ENCODE assay signal across 27 mouse cellular contexts in the genomic region with DNA sequence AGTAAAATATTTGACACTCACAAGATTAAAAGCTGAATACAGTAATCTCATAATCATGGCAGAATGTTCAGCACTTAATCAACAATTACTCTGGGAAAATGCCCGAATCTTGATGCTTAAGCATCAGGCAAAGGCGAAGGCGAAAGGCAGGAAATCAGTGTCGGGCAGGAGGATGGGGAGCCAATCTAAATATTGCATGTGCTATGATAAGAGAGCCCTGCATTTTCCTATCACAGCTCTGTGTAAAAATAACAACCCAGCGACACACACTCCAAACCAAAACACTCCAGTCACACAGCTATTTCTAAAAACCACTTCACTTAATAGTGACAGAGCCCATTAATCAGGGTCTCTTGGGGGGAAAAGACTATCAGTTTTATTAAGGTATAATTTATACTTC.
DNase-seq lines count a peak whose midpoint lies in the region; ATAC-seq and TF ChIP-seq lines count a peak whose summit lies in the region.
"Had no signal": no experiment of that assay in that cellular context is flagged by ENCODE, and none has a peak within 500 bp of the region (broad histone marks: within the 10 kb centered on the region; RNA-seq: fewer than 3 reads in every experiment).

No protein-coding gene starts in this region.

- ATAC-seq in heart, embryonic 14.5 days (ENCODE audit: insufficient number of reproducible peaks, insufficient read depth, low FRiP score, low read depth), result peak; percentile 43; the same call in 1 of the 2 replicates
- no peak for ATAC-seq in hindbrain, postnatal 0 days
- ATAC-seq in hindbrain, embryonic 16.5 days, result no peak
- ATAC-seq: intestine, embryonic 15.5 days; midbrain, embryonic 16.5 days had no signal

- WGBS in heart, adult 2 months, result 13% methylated on average over 5 of the region's 5 CpGs
- 4% methylated on average over 5 of the region's 5 CpGs for WGBS in heart, embryonic 14.5 days
- WGBS in hindbrain, postnatal 0 days, result 67% methylated on average over 5 of the region's 5 CpGs
- WGBS in hindbrain, embryonic 16.5 days, result 57% methylated on average over 5 of the region's 5 CpGs
- WGBS in liver, adult 2 months, result 8% methylated on average over 5 of the region's 5 CpGs

- H3K36me3 ChIP-seq in heart, adult 2 months (ENCODE audit: control insufficient read depth, insufficient read depth, low read length), result peaks cover 2% of the 10 kb centered on the region; the same call in 1 of the 2 replicates
- no peaks in the 10 kb centered on the region for H3K36me3 ChIP-seq in heart, embryonic 14.5 days (ENCODE audit: control insufficient read depth, insufficient read depth, low read length)
- H3K36me3 ChIP-seq in hindbrain, postnatal 0 days (ENCODE audit: insufficient read depth, low read length), result no peaks in the 10 kb centered on the region
- H3K36me3 ChIP-seq in hindbrain, embryonic 16.5 days (ENCODE audit: control insufficient read depth, insufficient read depth, low read length), result no peaks in the 10 kb centered on the region
- no peaks in the 10 kb centered on the region for H3K36me3 ChIP-seq in liver, adult 2 months (ENCODE audit: control insufficient read depth, insufficient read depth, low read length)
- H3K36me3 ChIP-seq: embryonic facial prominence, embryonic 15.5 days; forebrain, embryonic 12.5 days; G1E; hindbrain, embryonic 15.5 days; intestine, embryonic 15.5 days; kidney, embryonic 15.5 days; limb, embryonic 10.5 days; limb, embryonic 15.5 days; liver, embryonic 15.5 days had no signal

- no peak for TF ChIP-seq CTCF in heart, adult 2 months (IDR thresholded peaks at IDR 0.05)
- no peak for TF ChIP-seq CTCF in hindbrain, postnatal 0 days (IDR thresholded peaks at IDR 0.05; ENCODE audit: low read depth)
- no peak for TF ChIP-seq CTCF in liver, adult 2 months (IDR thresholded peaks at IDR 0.05; ENCODE audit: low read depth, low read length)

- peak overlapping the region; percentile 52 for H3K4me2 ChIP-seq in heart, embryonic 14.5 days (ENCODE audit: low read length)
- H3K4me2 ChIP-seq in hindbrain, postnatal 0 days (ENCODE audit: low read depth, low read length), result no peak overlapping the region
- H3K4me2 ChIP-seq in hindbrain, embryonic 16.5 days (ENCODE audit: low read length), result no peak overlapping the region
- H3K4me2 ChIP-seq: embryonic facial prominence, embryonic 15.5 days; forebrain, embryonic 12.5 days; hindbrain, embryonic 15.5 days; intestine, embryonic 15.5 days; kidney, embryonic 15.5 days; limb, embryonic 15.5 days; liver, embryonic 15.5 days; midbrain, embryonic 11.5 days had no signal

- H3K79me2 ChIP-seq in heart, adult 2 months (replicated peaks; ENCODE audit: control insufficient read depth, insufficient read depth, low read length), result peaks cover 6% of the 10 kb centered on the region; the same call in 1 of the 2 replicates
- peaks cover 32% of the 10 kb centered on the region for H3K79me2 ChIP-seq in liver, adult 2 months (ENCODE audit: control insufficient read depth, insufficient read depth, low read length)

- DNase-seq in heart, adult 2 months, result no peak
- no peak for DNase-seq in heart, postnatal 14 days
- DNase-seq in heart, postnatal 10 days, result no peak
- DNase-seq in hindbrain, postnatal 0 days (ENCODE audit: low spot score), result peak; percentile 40
- DNase-seq in liver, adult 2 months (ENCODE audit: extremely low read depth, low read depth, low spot score), result peak; percentile 56
- no peak for DNase-seq in liver
- DNase-seq: cerebellum, adult 8-10 months; gastrocnemius, postnatal 14 days; layer of hippocampus, adult 9-11 months; right cerebral cortex, postnatal 4 days; thymus, adult 18-20 months; thymus, postnatal 25 days had no signal

- H3K9me3 ChIP-seq in heart, embryonic 14.5 days (ENCODE audit: control insufficient read depth, low read length), result no peaks in the 10 kb centered on the region
- no peaks in the 10 kb centered on the region for H3K9me3 ChIP-seq in hindbrain, postnatal 0 days (ENCODE audit: low read length)
- no peaks in the 10 kb centered on the region for H3K9me3 ChIP-seq in hindbrain, embryonic 16.5 days (ENCODE audit: control insufficient read depth, low read length)
- H3K9me3 ChIP-seq: embryonic facial prominence, embryonic 10.5 days; embryonic facial prominence, embryonic 15.5 days; forebrain, embryonic 12.5 days; hindbrain, embryonic 15.5 days; intestine, embryonic 15.5 days; kidney, embryonic 15.5 days; limb, embryonic 10.5 days; limb, embryonic 15.5 days; liver, embryonic 15.5 days had no signal

- TF ChIP-seq EP300 in heart, adult 2 months (IDR thresholded peaks at IDR 0.05; ENCODE audit: insufficient read depth, low read depth, low read length), result no peak

- intact Hi-C loops in heart, adult 2 months (cut with DNase I), result no loop called here
- intact Hi-C loops in heart, postnatal 14 days (cut with DNase I), result no loop called here
- intact Hi-C loops in heart, postnatal 10 days (cut with DNase I), result no loop called here

- H3K27me3 ChIP-seq in heart, adult 2 months (ENCODE audit: control insufficient read depth, insufficient read depth, low read length), result no peaks in the 10 kb centered on the region
- H3K27me3 ChIP-seq in heart, embryonic 14.5 days (ENCODE audit: control insufficient read depth, insufficient read depth, low read length), result no peaks in the 10 kb centered on the region
- H3K27me3 ChIP-seq in hindbrain, postnatal 0 days (ENCODE audit: insufficient read depth, low read length), result no peaks in the 10 kb centered on the region
- H3K27me3 ChIP-seq in hindbrain, embryonic 16.5 days (replicated peaks; ENCODE audit: control insufficient read depth, insufficient read depth, low read length), result no peaks in the 10 kb centered on the region
- no peaks in the 10 kb centered on the region for H3K27me3 ChIP-seq in liver, adult 2 months (ENCODE audit: control insufficient read depth, insufficient read depth, low read length)
- H3K27me3 ChIP-seq: embryonic facial prominence, embryonic 15.5 days; forebrain, embryonic 12.5 days; hindbrain, embryonic 15.5 days; intestine, embryonic 15.5 days; kidney, embryonic 15.5 days; limb, embryonic 15.5 days; liver, embryonic 15.5 days had no signal

- TF ChIP-seq POLR2A in heart, adult 2 months (IDR thresholded peaks at IDR 0.05; ENCODE audit: insufficient read depth, low read depth, low read length), result no peak
- no peak for TF ChIP-seq POLR2A in liver, adult 2 months (IDR thresholded peaks at IDR 0.05; ENCODE audit: extremely low read depth, insufficient read depth, low read length)

- no peak overlapping the region for H3K4me3 ChIP-seq in heart, adult 2 months
- H3K4me3 ChIP-seq in heart, embryonic 14.5 days (ENCODE audit: control insufficient read depth in 1 of 2, insufficient read depth in 1 of 2, low read depth in 1 of 2, low read length in 2 of 2), result 0 out of 4 replicates have a peak overlapping the region, but pooled peaks of 1 of the 2 experiments have one; percentile 6
- H3K4me3 ChIP-seq in hindbrain, postnatal 0 days (ENCODE audit: low read length), result no peak overlapping the region
- H3K4me3 ChIP-seq in hindbrain, embryonic 16.5 days (ENCODE audit: low read length), result no peak overlapping the region
- no peak overlapping the region for H3K4me3 ChIP-seq in liver, adult 2 months (ENCODE audit: insufficient read depth, low read depth, low read length)
- H3K4me3 ChIP-seq: embryonic facial prominence, embryonic 10.5 days; embryonic facial prominence, embryonic 15.5 days; forebrain, embryonic 12.5 days; hindbrain, embryonic 15.5 days; intestine, embryonic 15.5 days; kidney, embryonic 15.5 days; limb, embryonic 10.5 days; limb, embryonic 15.5 days; liver, embryonic 15.5 days had no signal

- no peak overlapping the region for H3K9ac ChIP-seq in heart, adult 2 months (ENCODE audit: low read depth, low read length)
- no peak overlapping the region for H3K9ac ChIP-seq in heart, embryonic 14.5 days (ENCODE audit: low read length)
- no peak overlapping the region for H3K9ac ChIP-seq in hindbrain, postnatal 0 days (replicated peaks; ENCODE audit: low read length)
- no peak overlapping the region for H3K9ac ChIP-seq in hindbrain, embryonic 16.5 days (ENCODE audit: low read depth, low read length)
- H3K9ac ChIP-seq in liver, adult 2 months (ENCODE audit: low read depth, low read length), result no peak overlapping the region
- H3K9ac ChIP-seq: embryonic facial prominence, embryonic 15.5 days; forebrain, embryonic 12.5 days; hindbrain, embryonic 15.5 days; intestine, embryonic 15.5 days; kidney, embryonic 15.5 days; limb, embryonic 15.5 days; liver, embryonic 15.5 days had no signal

- H3K27ac ChIP-seq in heart, adult 2 months, result peak overlapping the region; percentile 58
- H3K27ac ChIP-seq in heart, embryonic 14.5 days (replicated peaks in 1 of 2; ENCODE audit: control insufficient read depth in 1 of 2, insufficient read depth in 1 of 2, low read depth in 2 of 2, low read length in 2 of 2), result peak overlapping the region; percentile 72 to 78; a peak in 3 of 4 replicates
- no peak overlapping the region for H3K27ac ChIP-seq in hindbrain, postnatal 0 days
- no peak overlapping the region for H3K27ac ChIP-seq in hindbrain, embryonic 16.5 days (ENCODE audit: low read depth, low read length)
- no peak overlapping the region for H3K27ac ChIP-seq in liver, adult 2 months (replicated peaks; ENCODE audit: insufficient read depth, low read depth, low read length)
- H3K27ac ChIP-seq: embryonic facial prominence, embryonic 10.5 days; embryonic facial prominence, embryonic 15.5 days; forebrain, embryonic 12.5 days; hindbrain, embryonic 15.5 days; intestine, embryonic 15.5 days; limb, embryonic 10.5 days; limb, embryonic 15.5 days; liver, embryonic 15.5 days; stomach, postnatal 0 days had no signal

- peaks cover 21% of the 10 kb centered on the region for H3K4me1 ChIP-seq in heart, adult 2 months (ENCODE audit: control insufficient read depth, insufficient read depth, low read length)
- peaks cover 42 to 65% of the 10 kb centered on the region in 2 experiments for H3K4me1 ChIP-seq in heart, embryonic 14.5 days (ENCODE audit: control insufficient read depth in 2 of 2, insufficient read depth in 2 of 2, low read length in 2 of 2)
- H3K4me1 ChIP-seq in hindbrain, postnatal 0 days (ENCODE audit: insufficient read depth, low read length), result peaks cover 11% of the 10 kb centered on the region
- H3K4me1 ChIP-seq in hindbrain, embryonic 16.5 days (ENCODE audit: control insufficient read depth, insufficient read depth, low read depth, low read length), result peaks cover 19% of the 10 kb centered on the region
- peaks cover 10% of the 10 kb centered on the region for H3K4me1 ChIP-seq in liver, adult 2 months (ENCODE audit: control insufficient read depth, insufficient read depth, low read length)

Comparison
In these comparisons a context has a peak if more than half of its experiments do, and no peak if none do; other contexts are left out.
1. DNase-seq: peak in hindbrain, postnatal 0 days (single experiment) and liver, adult 2 months (single experiment); none in heart, adult 2 months (0 of 2), heart, postnatal 14 days (0 of 2), heart, postnatal 10 days (0 of 2) and liver (single experiment).
2. H3K27ac ChIP-seq: peak in heart, adult 2 months (single experiment) and heart, embryonic 14.5 days (2 of 2); none in hindbrain, postnatal 0 days (single experiment), hindbrain, embryonic 16.5 days (single experiment) and liver, adult 2 months (single experiment).